Mouse (Mus musculus) kidney, adult 10 weeks (tissue): ENCODE measurements around the gene Ranbp17. TPM values are rescaled to one million over a fixed set of nuclear protein-coding genes. Genes with fewer than 3 reads are reported as not detected.

Experiments
- polyA plus RNA-seq: library from polyadenylated mRNA; stranded (reverse); fragments of 350-450 nt; fragmentation: Illumina TruSeq; extraction: RNeasy Lipid Tissue Mini Kit (QIAGEN cat#74804); gene quantifications from one replicate; pipeline ENCODE4 v1.2.3, GENCODE M21; 2014; ENCODE audit warnings: low read depth, low replicate concordance

The Ranbp17 gene
- polyA plus RNA-seq: 2.4 TPM

GRCm38 (mm10) chr11:33513376-33513991 is at the start of gene Ranbp17:
Gene Ranbp17 (minus strand): TSS chr11:33513746.

DNA sequence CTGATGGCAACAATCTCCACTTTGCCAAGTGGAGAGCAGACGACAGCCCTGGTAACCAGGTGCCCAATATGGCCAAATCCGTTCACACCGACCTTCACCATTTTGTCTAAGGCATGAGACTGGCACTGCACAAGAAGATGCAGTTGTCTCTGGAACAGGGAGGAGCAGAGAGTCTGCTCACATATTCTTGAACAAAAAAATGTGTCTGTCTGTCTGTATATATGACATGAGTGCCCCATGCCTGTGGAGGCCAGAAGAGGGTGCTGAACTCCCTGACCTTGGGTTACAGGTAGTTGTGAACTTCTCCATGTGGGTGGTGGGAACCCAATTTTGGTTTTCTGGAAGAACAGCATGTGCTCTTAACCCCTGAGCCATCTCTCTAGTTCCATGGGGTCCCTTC is 236.9 kb downstream of the Ranbp17 start, which contains the start of gene Gm12117:
Gm12117 (minus strand) TSS at position 101 of the 400 bp plus-strand sequence.

DNA sequence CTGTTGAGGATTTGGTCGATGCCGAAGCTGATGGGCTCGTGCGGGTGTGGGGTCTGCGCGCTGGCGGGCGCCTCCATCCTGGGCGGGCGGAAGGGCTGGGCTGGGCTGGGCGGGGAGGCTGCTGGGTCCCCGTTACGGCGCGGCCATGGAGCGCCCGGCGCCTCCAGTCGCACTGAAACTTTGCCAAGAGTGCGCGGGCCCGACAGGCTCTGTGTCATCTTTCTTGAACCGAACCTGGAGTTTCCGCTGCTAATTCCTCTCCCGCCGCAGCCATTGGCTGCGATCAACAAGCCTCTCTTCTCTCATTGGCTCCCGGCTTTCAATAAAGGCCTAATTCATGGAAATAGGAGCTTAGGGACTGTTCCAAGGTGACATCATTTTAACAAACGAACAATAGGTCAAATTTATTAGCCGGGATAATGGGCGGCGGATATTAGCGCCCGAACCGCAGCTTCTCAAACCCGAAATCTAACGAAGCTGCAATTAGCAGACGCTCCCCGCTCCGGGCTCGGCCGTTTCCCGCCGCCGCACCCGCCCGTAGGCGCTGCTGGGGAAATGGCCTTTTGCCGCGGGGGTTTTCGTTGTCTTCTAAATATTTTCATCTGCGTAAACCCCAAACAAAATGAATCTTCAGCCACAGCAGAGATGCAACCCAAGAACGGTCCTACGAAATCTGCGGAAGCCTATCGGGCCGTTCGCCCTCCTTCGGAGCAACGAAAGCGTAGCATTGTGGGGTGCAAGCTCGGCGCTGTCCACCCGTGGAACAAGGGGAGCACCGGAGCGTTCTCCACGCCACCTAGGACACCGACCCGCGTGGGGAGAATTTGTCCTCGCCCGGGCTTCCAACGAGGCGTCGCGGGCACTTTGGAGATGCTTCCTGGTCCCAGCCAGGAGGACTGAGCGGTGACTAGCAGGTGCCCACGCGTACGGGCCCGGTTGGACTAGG is 309.9 kb downstream of the Ranbp17 start, which contains the start of gene Tlx3:
Tlx3 (minus strand) TSS at position 207 of the 946 bp plus-strand sequence.

DNA sequence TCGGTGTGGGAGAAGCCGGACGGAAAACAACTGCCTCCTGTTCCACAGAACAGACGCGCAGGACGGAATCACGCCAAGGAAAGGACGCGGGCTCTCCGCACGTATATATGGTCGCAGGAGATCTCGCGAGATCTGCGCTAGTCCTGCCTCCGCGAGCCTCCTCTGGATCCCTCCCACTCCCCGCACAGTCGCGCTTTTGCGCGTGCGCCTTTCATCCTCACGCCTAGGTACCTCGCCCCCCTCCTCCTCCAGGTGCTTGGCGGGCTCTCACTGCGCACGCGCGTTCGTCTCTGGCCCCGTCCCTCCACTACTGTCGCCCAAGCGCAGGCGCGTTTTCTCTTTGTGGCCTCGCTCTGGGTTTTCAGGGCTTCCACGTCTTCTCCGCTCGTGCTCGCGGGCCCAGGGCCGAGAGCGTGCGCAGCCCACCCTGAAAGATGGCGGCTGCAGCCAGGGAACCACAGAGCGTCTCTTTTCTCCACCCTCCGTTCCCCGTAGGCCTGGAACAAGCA is 350.5 kb downstream of the Ranbp17 start, which contains the start of gene Npm1:
Npm1 (minus strand) TSS at position 209 of the 509 bp plus-strand sequence.

Other genes with a start within 250 kb of the Ranbp17 start
- not detected for gene Gm12117, start 237.0 kb downstream of the Ranbp17 start, polyA plus RNA-seq
- 0.44 TPM for gene Gabrp, start 65.2 kb upstream of the Ranbp17 start, polyA plus RNA-seq
- gene D130052B06Rik, start 85.6 kb upstream of the Ranbp17 start, polyA plus RNA-seq: not detected